Mouse (Mus musculus): ENCODE data around the gene Gnmt. TPM values are rescaled to one million over a fixed set of nuclear protein-coding genes. Genes with fewer than 3 reads are reported as not detected.

Gnmt gene
- total RNA-seq, 2 experiments from 2014 or later, result 1.1 to 2.1 TPM

DNA sequence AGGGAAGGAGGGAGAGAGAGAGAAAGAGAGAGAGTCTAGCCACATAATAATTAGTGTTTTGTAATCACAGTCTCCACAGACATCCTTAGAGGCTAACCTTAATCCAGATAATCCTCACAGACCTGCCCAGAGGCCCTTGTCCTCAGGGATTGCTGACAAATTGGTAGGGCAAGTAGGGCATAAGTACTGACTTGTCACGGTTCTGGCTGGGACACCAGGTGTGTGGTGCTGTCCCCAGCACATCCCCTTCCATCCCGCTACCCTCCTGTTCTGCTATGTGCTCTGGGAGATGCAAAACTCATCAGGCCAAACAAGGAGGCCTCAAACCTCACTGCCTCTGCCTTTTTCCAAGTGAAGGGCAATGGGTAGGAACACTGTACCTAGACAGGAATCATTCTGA lies 16.5 kb upstream of the Gnmt start:
- intact Hi-C loops (cut with DNase I), result no loop called here
- no peak for DNase-seq

DNA sequence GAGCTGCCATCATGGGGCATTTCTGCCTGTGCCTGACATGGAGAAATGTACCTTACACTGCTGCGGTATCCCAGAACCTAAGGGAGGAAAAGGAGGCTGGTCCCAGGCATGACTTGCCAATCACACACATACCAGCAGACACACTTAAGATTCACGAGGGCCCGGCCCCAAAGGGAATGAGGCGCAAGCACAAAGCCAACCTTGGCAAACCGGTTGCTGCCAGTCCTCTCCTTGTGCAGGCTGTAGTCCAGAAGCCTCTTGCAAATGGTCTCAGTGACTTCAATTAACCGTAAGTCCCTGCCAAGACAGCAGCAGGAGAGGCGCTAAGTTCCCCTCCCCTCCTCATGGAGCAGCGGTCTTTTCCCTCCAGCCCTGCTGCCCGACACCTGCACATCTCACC lies 14.0 kb upstream of the Gnmt start:
- intact Hi-C loops (cut with DNase I), result no loop called here
- no peak for DNase-seq

DNA sequence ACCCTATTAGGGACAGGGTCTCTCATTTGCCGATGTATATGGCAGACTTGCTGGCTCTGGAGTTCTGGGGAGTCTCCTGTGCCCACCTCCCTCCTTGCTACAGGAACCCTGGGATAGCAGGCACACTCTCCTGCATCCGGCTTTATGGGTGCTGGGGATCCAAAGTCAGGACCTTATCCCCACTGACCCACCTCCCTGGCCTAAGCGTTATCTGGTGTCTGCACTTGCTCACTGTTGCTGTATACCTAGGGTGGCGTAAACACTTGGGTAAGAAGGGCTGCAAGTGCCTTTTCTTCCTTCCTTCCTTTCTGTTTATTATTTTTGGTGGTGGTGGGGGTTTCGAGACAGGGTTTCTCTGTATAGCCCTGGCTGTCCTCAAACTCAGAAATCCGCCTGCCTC lies 12.3 kb upstream of the Gnmt start:
- DNase-seq, result no peak
- intact Hi-C loops (cut with DNase I), result no loop called here

DNA sequence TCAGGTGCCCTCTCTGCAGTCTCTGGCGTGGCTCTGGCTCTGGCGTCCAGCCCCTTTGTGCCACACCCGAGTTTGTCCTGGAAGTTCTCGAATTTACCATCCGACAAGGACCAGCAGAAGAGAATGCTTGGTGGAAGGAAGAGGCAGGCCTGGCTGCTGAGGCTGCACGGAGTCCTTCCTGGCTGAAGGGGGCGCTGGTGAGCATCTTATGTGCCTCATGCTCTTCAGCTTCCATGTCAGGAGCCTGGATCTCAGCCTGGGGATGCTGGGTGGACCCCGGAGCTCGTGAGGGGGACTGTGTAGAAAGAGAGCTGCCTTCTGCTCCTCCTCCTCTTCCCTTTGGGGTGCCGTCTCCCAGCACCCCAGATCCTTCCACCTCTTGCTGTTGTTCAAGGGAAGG lies 7.2 kb upstream of the Gnmt start:
- DNase-seq, result no peak
- intact Hi-C loops (cut with DNase I), result no loop called here

DNA sequence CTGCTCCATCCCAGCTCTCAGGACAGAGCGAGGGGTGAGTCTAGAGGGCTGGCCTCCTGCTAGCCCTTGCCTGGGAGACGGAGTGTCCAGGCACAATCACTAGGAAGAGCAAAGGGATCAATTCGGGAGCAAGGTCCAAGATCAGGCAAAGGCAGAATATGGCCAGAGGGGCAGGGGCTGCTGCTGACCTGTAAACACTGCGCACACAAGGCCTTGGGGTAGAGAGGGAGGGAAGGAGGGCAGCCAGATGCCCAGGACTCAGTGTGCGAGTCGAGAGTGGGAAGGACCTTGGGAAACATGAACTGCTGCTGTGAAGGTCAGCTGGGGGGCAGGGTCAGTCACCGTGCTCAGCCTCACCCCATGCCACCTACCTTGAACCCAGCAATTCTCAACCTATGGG lies 6.3 kb upstream of the Gnmt start:
- DNase-seq, result no peak
- intact Hi-C loops (cut with DNase I), result no loop called here

DNA sequence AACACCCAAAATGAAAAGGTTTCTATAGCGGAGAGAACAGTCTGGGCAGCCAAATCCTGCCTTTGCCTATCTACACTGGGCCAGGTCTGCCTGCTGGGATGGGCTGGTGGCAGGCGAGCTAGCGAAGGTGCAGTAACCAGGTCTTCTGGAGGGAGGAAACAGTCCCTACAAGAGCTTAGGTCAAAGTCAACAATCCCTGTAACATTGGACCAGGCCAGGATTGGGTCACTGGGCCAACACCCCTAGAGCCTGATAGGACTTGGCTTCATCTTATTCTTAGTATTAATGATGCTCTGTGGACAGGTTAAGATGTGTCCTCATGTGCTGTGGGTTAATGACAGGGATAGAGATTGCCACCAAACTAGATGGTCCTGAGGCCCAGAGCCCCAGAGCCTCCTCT lies 5.1 kb upstream of the Gnmt start:
- no peak for DNase-seq
- intact Hi-C loops (cut with DNase I), result no loop called here

DNA sequence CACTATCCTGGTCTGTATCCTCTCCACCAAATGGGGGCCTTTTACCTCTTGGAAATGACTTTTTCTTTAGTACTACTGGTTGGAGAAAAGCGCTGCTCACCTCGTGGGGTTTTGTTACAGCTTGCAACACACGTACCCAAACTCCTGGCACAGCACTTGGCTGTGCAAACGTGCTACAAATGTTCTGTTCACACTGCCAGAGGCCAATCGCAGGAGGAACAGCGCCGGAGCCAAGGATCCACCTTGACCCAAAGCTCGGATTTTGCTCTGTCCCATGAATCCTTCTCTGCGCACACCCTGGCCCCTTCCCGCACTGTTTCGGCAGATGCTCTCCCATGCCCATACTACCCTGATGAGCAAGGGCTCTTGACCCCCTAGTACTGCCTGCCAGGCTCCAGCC lies 472 bp downstream of the Gnmt start:
- DNase-seq, result no peak
- intact Hi-C loops (cut with DNase I), result loop anchor here (5.0 kb wide), 1 partner anchor 201 kb away; no protein-coding TSS in a partner anchor

DNA sequence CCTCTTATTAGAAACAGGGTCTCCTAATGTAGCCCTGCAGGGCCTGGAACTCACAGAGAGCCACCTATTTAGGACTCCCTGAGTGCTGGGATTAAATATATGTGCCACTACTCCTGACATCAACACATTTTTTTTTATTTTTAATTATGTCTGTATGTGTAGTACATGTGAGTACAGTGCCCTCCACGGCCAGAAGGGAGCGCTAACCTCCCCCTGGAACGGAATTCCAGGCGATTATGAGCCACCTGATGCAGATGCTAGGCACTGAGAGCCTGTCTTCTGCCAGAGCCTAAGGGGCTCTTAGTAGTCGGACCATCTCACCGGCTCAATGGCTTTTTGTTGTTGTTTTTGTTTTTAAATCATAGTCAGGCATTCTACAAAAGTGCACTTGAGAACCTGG lies 947 bp downstream of the Gnmt start:
- intact Hi-C loops (cut with DNase I), result loop anchor here (5.0 kb wide), 1 partner anchor 201 kb away; no protein-coding TSS in a partner anchor
- DNase-seq, result no peak

DNA sequence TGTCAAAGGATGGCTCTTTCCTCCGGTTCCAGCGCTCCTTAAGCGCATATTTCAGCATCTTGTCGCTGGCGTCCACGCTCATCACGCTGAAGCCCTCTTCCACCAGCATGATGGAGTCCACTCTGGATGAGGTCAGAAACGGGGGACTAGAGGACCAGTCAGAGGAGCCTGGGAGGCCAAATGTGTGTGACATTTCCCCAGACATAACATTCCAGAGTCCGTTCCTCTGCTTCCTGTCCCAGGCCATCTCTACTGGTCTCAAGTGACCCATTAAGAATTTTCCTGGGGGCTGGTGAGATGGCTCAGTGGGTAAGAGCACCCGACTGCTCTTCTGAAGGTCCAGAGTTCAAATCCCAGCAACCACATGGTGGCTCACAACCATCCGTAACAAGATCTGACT lies 1.7 kb downstream of the Gnmt start:
- intact Hi-C loops (cut with DNase I), result loop anchor here (5.0 kb wide), 1 partner anchor 200 kb away; no protein-coding TSS in a partner anchor
- no peak for DNase-seq

DNA sequence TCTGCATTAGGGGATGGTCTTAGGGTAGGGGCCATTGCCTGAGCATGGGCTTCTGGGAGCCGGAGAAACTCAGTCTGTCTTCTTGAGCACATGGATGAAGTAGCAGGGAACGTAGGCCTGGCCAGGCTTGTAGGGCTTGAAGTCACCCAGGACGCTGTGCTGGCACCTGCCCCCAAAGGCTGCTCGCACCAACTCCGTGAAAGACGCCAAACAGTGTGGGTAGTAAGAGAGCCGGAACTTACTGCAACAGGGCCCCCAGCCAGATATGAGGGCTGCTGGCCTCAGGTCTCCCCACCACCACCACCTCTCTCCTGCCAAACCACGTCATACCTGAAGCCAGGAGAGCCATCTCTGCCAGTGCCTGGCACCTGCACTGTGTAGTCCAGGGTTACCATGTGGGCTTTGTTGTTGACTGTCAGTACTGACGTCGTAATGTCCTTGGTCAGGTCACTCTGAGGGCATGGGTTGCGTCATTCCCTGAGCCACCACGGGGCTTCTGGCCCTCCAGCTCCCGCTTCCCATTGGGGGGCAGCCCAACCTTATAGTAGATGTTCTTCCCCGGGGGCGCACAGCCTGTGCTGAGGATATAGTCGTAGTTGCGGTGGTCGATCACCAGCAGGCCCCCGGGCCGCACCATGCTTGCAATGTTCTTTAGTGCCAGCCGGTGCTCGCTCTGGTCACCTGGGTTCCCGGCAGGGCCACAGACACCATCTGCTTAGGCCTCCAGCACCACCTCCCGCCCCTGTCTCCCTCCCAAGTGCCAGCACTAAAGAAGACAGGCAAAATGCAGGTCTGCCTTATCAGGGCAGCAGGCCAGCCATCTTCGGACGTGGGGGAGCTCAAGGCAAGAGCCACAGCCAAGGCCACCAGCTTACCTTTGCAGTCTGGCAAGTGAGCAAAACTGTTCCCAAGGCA lies 3.0 kb downstream of the Gnmt start:
- intact Hi-C loops (cut with DNase I), result loop anchor here (5.0 kb wide), 1 partner anchor 199 kb away; no protein-coding TSS in a partner anchor
- DNase-seq, result no peak

DNA sequence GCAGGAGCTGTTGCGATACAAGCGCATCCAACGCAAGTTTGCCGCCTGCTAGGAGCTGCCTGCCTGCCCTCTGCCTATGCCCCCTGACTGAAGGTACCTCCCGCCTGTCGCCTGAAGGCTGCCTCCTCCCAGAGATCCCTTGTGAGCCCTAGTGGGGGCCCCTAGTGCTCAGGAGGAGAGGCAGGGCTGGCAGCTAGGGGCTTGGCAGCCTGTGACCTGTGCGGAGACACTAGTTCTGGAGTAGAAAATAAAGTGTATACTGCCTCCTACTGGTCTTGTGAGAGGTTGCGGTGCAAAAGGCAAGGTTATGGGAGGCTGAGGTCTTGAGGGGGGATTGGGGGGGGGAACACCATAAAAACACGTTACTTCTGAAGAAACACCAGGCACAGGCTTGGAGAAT lies 3.7 kb downstream of the Gnmt start:
- intact Hi-C loops (cut with DNase I), result loop anchor here (5.0 kb wide), 1 partner anchor 198 kb away; no protein-coding TSS in a partner anchor
- no peak for DNase-seq

DNA sequence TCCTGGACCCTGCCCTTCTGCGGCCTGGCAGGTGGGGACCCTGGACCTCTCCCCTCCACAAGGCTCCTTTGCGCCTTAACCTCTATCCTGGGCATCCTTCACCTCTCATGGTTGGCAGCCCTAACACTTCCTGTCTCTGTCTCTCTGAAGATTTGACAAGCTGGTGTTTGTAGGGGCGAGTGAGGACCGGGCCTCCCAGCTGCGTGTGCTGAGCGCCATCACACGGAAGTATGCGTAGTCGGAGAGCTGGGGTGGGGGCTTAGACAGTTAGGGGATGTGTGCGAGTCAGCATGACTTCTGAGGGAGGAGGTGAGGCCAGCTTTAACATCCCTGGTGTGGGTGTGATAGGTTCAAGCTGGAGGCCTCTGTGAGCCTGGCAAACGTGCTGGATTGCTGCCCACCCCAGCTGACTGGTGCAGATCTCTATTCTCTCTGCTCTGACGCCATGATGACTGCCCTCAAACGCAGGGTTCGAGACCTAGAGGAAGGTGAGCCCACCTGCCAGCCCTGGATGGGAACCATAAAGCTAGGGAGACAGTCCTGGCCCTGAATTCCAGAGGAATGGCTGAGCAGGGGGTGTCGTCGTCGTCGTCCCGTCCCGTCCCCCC lies 4.4 kb downstream of the Gnmt start:
- intact Hi-C loops (cut with DNase I), result loop anchor here (5.0 kb wide), 3 partner anchors 82 to 887 kb away; no protein-coding TSS in a partner anchor
- no peak for DNase-seq

DNA sequence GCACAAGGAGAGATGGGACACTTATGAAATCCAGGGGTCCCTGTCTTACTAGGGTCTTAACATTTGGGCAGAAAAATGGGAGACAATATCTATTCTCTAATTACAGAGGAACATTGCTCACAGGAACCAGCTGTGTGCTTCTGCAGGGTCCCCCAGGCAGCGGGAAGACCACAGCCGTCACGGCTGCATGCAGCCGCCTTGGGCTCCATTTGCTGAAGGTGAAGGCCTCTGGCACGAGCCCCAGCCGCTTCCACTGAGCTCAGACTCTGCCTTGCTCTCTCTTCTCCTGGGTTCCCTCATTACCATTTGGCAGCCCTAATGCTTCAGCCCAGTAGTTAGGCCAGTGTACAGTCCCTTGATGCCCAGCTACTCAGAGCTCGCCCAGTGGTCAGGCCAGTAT lies 7.9 kb downstream of the Gnmt start:
- no peak for DNase-seq
- intact Hi-C loops (cut with DNase I), result loop anchor here (5.0 kb wide), 2 partner anchors 79 to 884 kb away; no protein-coding TSS in a partner anchor

DNA sequence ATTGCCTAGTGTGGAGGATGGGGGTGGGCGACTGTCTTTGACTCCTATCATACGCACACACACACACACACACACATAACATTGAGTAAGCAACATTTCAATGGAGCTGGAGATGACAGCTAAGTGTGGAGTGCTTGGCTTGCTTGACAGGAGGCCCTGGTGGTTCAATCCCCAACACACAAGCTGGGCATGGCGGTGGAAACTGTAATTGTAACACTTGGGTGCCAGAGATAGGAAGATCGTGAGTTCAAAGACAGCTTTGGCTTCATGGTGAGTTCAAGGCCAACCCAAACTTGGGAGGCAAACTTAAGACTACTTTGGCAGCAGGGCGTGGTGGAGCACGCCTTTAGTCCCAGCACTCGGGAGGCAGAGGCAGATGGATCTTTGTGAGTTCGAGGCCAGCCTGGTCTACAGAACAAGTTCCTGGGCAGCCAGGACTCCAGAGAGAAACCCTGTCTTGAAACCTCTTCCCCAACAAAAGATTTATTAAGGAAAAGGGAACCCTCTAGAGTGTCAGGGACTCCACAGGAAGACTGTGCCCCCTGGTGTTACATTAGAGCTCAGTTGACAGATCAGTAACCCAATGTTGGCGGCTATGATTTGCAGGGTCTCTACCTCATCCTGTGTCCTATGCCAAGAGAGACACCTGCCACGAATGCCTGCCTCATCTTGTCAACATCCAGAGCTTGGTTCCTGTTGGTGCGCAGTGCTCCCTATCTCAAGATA lies 14.0 kb downstream of the Gnmt start:
- intact Hi-C loops (cut with DNase I), result loop anchor here (5.0 kb wide), 2 partner anchors 38 to 138 kb away; partner anchors contain the start of gene Mea1
- no peak for DNase-seq

DNA sequence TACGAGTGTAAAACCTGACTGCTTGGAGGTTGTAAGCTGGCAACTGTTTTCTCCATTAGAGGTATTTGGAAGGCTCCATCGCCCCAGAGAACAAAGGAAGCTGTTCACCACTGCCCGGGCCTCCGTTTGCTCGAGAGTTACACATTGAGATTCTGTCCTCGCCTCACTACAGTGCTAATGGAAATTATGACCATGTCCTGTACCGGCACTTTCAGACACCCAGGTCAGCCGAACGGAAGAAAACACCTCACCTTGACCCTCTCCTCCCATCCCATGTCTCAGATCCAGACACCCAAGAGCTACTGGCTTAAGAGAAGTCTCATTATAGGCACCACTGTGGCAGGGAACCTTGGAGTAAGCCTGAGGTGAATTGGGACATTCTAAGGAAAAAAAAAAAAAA lies 15.1 kb downstream of the Gnmt start:
- DNase-seq, result no peak
- intact Hi-C loops (cut with DNase I), result loop anchor here (5.0 kb wide), 1 partner anchor 37 kb away; the partner anchor contains the start of gene Mea1

DNA sequence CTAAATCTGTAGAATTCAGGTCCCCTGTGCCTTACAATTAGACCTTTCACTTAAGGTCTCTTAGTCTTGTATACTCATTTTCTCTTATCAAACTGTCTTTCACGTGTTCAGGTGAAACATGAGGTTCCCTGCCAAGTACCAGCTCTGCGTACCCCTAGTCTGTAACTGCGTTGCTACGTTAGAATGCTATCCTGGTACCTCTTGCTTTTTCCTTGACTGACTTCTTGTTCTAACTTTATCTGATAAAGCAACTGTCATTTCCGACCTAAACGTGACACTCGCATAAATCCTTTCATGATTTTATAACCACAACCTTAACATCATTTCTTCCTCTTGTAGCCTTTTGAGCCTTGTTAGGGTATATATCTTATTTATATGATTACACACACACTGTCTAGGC lies 16.5 kb downstream of the Gnmt start:
- intact Hi-C loops (cut with DNase I), result loop anchor here (5.0 kb wide), 1 partner anchor 35 kb away; the partner anchor contains the start of gene Mea1
- no peak for DNase-seq

DNA sequence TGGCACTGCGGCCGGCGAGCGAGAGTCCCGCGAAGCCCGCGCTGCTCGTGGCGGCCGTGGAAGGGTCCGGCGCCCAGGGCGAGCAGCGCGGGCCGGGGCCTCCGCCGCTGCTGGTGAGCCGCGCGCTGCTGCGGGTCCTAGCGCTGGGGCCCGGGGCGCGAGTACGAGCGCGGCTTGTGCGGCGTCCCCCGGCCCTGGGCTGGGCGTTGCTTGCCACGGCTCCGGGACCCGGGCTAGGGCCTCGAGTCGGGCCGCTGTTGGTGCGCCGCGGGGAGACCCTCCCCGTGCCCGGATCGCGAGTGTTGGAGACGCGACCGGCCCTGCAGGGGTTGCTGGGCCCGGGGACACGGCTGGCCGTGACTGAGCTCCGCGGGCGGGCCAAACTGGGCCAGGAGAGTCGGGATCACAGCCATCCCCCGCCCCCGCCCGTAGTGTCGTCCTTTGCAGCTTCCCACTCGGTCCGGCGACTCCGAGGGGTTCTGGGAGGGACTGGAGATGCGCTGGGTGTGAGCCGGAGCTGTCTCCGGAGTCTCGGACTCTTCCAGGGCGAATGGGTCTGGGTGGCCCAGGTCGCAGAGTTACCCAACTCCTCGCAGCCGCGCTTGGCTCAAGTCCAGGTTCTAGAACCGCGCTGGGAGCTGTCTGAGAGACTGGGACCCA lies 17.2 kb downstream of the Gnmt start:
- DNase-seq, result peak; percentile 35 to 50
- intact Hi-C loops (cut with DNase I), result loop anchor here (5.0 kb wide), 1 partner anchor 34 kb away; the partner anchor contains the start of gene Mea1

DNA sequence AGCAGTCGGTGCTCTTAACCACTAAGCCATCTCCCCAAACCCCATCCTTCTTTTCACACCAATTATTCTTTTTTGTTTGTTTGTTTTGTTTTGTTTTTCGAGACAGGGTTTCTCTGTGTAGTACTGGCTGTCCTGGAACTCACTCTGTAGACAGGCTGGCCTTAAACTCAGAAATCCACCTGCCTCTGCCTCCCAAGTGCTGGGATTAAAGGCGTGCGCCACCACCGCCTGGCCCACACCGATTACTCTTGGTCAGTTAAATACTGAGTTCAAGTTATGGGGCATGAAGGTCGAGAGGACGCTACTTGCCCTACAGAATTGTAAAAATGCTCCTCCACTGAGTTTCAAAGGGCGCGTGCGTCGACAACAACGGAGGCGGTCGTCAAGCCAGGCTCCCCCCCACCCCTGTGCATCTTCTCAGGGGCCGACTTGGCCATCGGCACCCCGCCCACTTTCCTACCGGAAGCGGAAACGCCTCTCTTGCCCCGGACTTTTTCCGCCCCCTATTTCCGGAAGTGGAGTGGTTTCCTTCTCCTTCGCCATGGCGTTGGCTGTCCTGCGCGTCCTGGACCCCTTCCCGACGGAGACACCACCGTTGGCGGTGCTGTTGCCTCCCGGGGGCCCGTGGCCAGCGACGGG lies 17.9 kb downstream of the Gnmt start, which contains the start of gene Pex6:
Pex6 (plus strand) TSS at position 505 of the 639 bp plus-strand sequence.
- intact Hi-C loops (cut with DNase I), result loop anchor here (5.0 kb wide), 1 partner anchor 34 kb away; the partner anchor contains the start of gene Mea1
- peak; percentile 86 to 91 for DNase-seq

DNA sequence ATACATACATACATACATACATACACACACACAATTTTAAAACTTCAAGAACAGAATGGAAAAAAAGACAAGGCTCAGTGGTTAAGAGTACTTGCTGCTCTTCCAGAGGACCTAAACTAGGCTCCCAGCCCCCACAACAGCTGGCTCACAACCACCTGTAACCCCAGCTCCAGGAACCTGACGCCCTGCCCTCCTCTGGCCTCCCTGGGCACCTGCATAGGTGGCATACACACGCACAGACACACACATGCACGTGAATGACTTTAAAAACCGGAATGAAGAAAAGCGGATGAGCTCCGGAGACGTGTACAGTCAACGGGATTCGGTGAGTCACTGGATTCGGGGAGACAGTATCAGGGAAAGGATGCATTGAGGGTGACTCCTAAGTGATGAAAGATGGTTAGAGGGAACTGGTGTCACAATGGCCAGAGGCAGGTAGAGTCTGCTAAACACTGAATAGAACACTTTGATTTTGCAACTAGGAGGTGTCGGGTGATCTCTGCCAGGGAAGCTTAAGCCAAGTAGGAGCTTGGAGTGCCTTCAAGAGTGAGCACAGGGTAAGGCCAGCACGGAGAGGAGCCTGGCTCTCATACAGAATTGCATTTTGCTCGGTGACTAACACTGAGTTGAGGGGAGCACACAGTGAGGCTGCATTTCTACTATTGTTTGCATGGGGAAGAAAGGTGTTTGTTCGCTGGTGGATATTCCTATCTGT lies 22.4 kb downstream of the Gnmt start:
- intact Hi-C loops (cut with DNase I), result no loop called here
- DNase-seq, result no peak

Measured in gastrocnemius, postnatal 36 days (tissue).